Mouse (Mus musculus) Patski (cell line): Measurements from ENCODE around the gene Slit1. TPM values are rescaled to one million over a fixed set of nuclear protein-coding genes. Genes with fewer than 3 reads are reported as not detected.

Experiments
- ATAC-seq: fragments of 100-300 bp; one replicate; pipeline ENCODE4 v1.8.0; 2021
- CTCF ChIA-PET: fragments of 350-600 bp; sonication (Branson Sonifier 250); formaldehyde crosslinking; loops from one replicate; lab custom pipeline; 2022; ENCODE audit warnings: inconsistent platforms; lab: Charles Lee
- POLR2A ChIA-PET: fragments of 350-600 bp; sonication (Branson Sonifier 250); formaldehyde crosslinking; loops from one replicate; lab custom pipeline; 2022; ENCODE audit warnings: antibody characterized with exemption, inconsistent platforms; lab: Charles Lee
- DNase-seq: peaks from one replicate; pipeline ENCODE4 v3.0.0-alpha.2; 2011; ENCODE audit warnings: low read depth, low spot score
- H3K27me3 ChIP-seq: fragments of 371-371 bp; one replicate; pipeline ENCODE4 v1.5.1; 2021
- CTCF ChIP-seq: fragments of 100-300 bp; IDR thresholded peaks from one replicate; pipeline ENCODE4 v1.5.1; 2021
- in situ Hi-C: fragments of 300-500 bp; cut with MboI; formaldehyde crosslinking; loops from 3 replicates; pipeline ENCODE4 v1.11.1; 2018; ENCODE audit warnings: low pct_unique_long_range_greater_than_20kb, mixed read lengths
- polyA plus RNA-seq: library from polyadenylated mRNA; unstranded; gene quantifications from one replicate; pipeline ENCODE4 v1.2.3, GENCODE M21; 2021

The Slit1 gene
- polyA plus RNA-seq, 1 experiment from 2014 or later: 0.08 TPM

GRCm38 (mm10) chr19:41615606-41616224, 127.8 kb downstream of the Slit1 start:
- no peak for TF ChIP-seq CTCF
- ChIA-PET CTCF (interaction anchor here (1.5 kb wide), 1 partner anchor 14 kb away, joined by 5 read pairs; no protein-coding TSS in a partner anchor), POLR2A (no interaction called here)
- in situ Hi-C loops: loop anchor here (25.0 kb wide), 1 partner anchor 303 kb away; no protein-coding TSS in a partner anchor
- DNase-seq (no peak), ATAC-seq (no peak)
- peaks cover 70% of the 10 kb centered on the region for H3K27me3 ChIP-seq

- DNase-seq: no peak
- no peak for ATAC-seq
- POLR2A ChIA-PET: interaction anchor here (0.7 to 1.7 kb wide), 3 partner anchors 8 to 43 kb away, joined by 3 to 6 read pairs (median 4); no protein-coding TSS in a partner anchor
- in situ Hi-C loops: loop anchor here (25.0 kb wide), 1 partner anchor 301 kb away; no protein-coding TSS in a partner anchor
- no peak for TF ChIP-seq CTCF
- peaks cover 67% of the 10 kb centered on the region for H3K27me3 ChIP-seq
- CTCF ChIA-PET: interaction anchor here (1.8 kb wide), 1 partner anchor 16 kb away, joined by 7 read pairs; no protein-coding TSS in a partner anchor
These were observed 130.0 kb downstream of the Slit1 start for GRCm38 (mm10) chr19:41613325-41614087.

- in situ Hi-C loops: loop anchor here (25.0 kb wide), 1 partner anchor 299 kb away; no protein-coding TSS in a partner anchor
- ATAC-seq (no peak), DNase-seq (no peak)
- ChIA-PET POLR2A (no interaction called here), CTCF (no interaction called here)
- peaks cover 56% of the 10 kb centered on the region for H3K27me3 ChIP-seq
- TF ChIP-seq CTCF: no peak
These were observed 131.8 kb downstream of the Slit1 start for GRCm38 (mm10) chr19:41611683-41612082.

GRCm38 (mm10) chr19:41606208-41606987, 137.1 kb downstream of the Slit1 start:
- CTCF ChIA-PET: no interaction called here
- TF ChIP-seq CTCF: no peak
- DNase-seq: no peak
- no peak for ATAC-seq
- POLR2A ChIA-PET: no interaction called here
- peaks cover 10% of the 10 kb centered on the region for H3K27me3 ChIP-seq
- in situ Hi-C loops: loop anchor here (25.0 kb wide), 1 partner anchor 294 kb away; no protein-coding TSS in a partner anchor

- ChIA-PET CTCF (no interaction called here), POLR2A (no interaction called here)
- TF ChIP-seq CTCF: no peak
- no peaks in the 10 kb centered on the region for H3K27me3 ChIP-seq
- in situ Hi-C loops: loop anchor here (25.0 kb wide), 1 partner anchor 288 kb away; no protein-coding TSS in a partner anchor
- no peak for DNase-seq
- no peak for ATAC-seq
These were observed 142.8 kb downstream of the Slit1 start for GRCm38 (mm10) chr19:41600647-41601046.

GRCm38 (mm10) chr19:41597170-41597894, 146.1 kb downstream of the Slit1 start:
- peak; percentile 79 for DNase-seq
- ChIA-PET CTCF (interaction anchor here (1.2 kb wide), 1 partner anchor 9 kb away, joined by 3 read pairs; no protein-coding TSS in a partner anchor), POLR2A (interaction anchor here (0.7 to 1.1 kb wide), 2 partner anchors 18 to 486 kb away, joined by 3 read pairs; no protein-coding TSS in a partner anchor)
- in situ Hi-C loops: no loop called here
- no peaks in the 10 kb centered on the region for H3K27me3 ChIP-seq
- peak; percentile 75 for ATAC-seq
- no peak for TF ChIP-seq CTCF

- ChIA-PET CTCF (interaction anchor here (1.2 kb wide), 1 partner anchor 10 kb away, joined by 3 read pairs; the partner anchor contains the start of gene Gm340), POLR2A (interaction anchor here (1.3 kb wide), 1 partner anchor 13 kb away, joined by 9 read pairs; no protein-coding TSS in a partner anchor)
- no peak for TF ChIP-seq CTCF
- no peaks in the 10 kb centered on the region for H3K27me3 ChIP-seq
- DNase-seq: no peak
- peak; percentile 51 for ATAC-seq
- in situ Hi-C loops: no loop called here
These were observed 151.7 kb downstream of the Slit1 start for GRCm38 (mm10) chr19:41591808-41592207.

- TF ChIP-seq CTCF: no peak
- ChIA-PET POLR2A (interaction anchor here (0.7 kb wide), 1 partner anchor 18 kb away, joined by 3 read pairs; no protein-coding TSS in a partner anchor), CTCF (interaction anchor here (2.3 kb wide), 1 partner anchor 10 kb away, joined by 7 read pairs; no protein-coding TSS in a partner anchor)
- DNase-seq (no peak), ATAC-seq (no peak)
- in situ Hi-C loops: no loop called here
- no peaks in the 10 kb centered on the region for H3K27me3 ChIP-seq
These were observed 153.8 kb downstream of the Slit1 start for GRCm38 (mm10) chr19:41589681-41590080.

- POLR2A ChIA-PET: interaction anchor here (0.7 kb wide), 1 partner anchor 18 kb away, joined by 3 read pairs; no protein-coding TSS in a partner anchor
- CTCF ChIA-PET: interaction anchor here (1.6 to 2.3 kb wide), 2 partner anchors 9 to 11 kb away, joined by 6 to 7 read pairs; no protein-coding TSS in a partner anchor
- no peak for TF ChIP-seq CTCF
These were observed 154.4 kb downstream of the Slit1 start for GRCm38 (mm10) chr19:41589026-41589425.

More at GRCm38 (mm10) chr19:41589026-41589425, 154.4 kb downstream of the Slit1 start:
- DNase-seq (no peak), ATAC-seq (no peak)
- H3K27me3 ChIP-seq: no peaks in the 10 kb centered on the region
- in situ Hi-C loops: no loop called here
